7 mouse cellular contexts compared by ENCODE assay signal in the genomic region with DNA sequence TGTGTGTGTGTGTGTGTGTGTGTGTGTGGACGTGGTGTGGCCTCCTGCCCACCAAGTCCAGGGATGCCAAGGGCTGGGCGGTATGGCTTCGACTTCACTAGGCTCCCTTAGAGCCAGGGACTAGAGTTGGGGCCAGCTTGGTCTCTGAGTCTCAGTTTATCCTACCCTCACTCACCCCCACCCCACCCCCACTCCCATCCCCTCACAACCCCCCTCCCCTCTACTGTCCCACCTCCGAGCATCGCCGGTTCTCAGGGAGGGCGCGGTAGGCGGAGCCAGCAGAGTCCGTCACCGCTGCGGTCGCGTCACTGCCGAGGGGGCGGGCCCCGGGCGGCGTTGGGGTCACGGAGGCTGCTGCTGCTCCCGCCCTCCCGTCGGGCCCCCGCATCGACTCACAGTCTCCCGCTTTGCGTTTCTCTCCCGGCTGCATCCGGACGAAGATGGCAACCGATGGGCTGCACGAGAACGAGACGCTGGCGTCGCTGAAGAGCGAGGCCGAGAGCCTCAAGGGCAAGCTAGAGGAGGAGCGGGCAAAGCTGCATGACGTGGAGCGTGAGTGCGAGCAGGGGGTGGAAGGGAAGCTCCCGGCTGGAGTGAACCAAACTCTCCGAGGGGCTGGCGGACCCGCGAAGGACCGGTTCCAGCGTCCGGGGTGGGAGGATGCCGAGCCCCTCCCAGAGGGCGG. TPM values are rescaled to one million over a fixed set of nuclear protein-coding genes. Genes with fewer than 3 reads are reported as not detected.
DNase-seq lines count a peak whose midpoint lies in the region; ATAC-seq and TF ChIP-seq lines count a peak whose summit lies in the region.

No protein-coding gene starts in this region.

- H3K9ac ChIP-seq in intestine, embryonic 15.5 days = peak overlapping the region; percentile 67
- peak overlapping the region; percentile 81 for H3K9ac ChIP-seq in midbrain, embryonic 11.5 days (ENCODE audit: low read length)

- H3K4me1 ChIP-seq in intestine, embryonic 15.5 days (replicated peaks) = peaks cover 19% of the 10 kb centered on the region
- H3K4me1 ChIP-seq in midbrain, embryonic 11.5 days (ENCODE audit: control insufficient read depth, insufficient read depth, low read length) = peaks cover 12% of the 10 kb centered on the region
- H3K4me1 ChIP-seq in small intestine, adult 2 months (ENCODE audit: control insufficient read depth, insufficient read depth, insufficient read length, low read length) = peaks cover 11% of the 10 kb centered on the region

- H3K27me3 ChIP-seq in intestine, embryonic 15.5 days (replicated peaks) = no peaks in the 10 kb centered on the region
- H3K27me3 ChIP-seq in midbrain, embryonic 11.5 days (ENCODE audit: control insufficient read depth, insufficient read depth, low read length) = no peaks in the 10 kb centered on the region
- no peaks in the 10 kb centered on the region for H3K27me3 ChIP-seq in small intestine, adult 2 months (ENCODE audit: control insufficient read depth, insufficient read depth, low read length)

- no peak for TF ChIP-seq CTCF in small intestine, adult 2 months (IDR thresholded peaks at IDR 0.05; ENCODE audit: extremely low read depth, insufficient read length, insufficient replicate concordance, low read depth, low read length)

- H3K9me3 ChIP-seq in intestine, embryonic 15.5 days = no peaks in the 10 kb centered on the region
- H3K9me3 ChIP-seq in midbrain, embryonic 11.5 days (ENCODE audit: control insufficient read depth, low read length) = no peaks in the 10 kb centered on the region

- H3K4me2 ChIP-seq in intestine, embryonic 15.5 days (replicated peaks) = peak overlapping the region; percentile 92
- H3K4me2 ChIP-seq in midbrain, embryonic 11.5 days = peak overlapping the region; percentile 92

- DNase-seq in adipocyte (ENCODE audit: low spot score) = peak; percentile 47
- DNase-seq in gastrocnemius, postnatal 25 days = peak; percentile 84
- peak; percentile 84 for DNase-seq in left cerebral cortex, postnatal 4 days
- peak; percentile 98 for DNase-seq in midbrain, embryonic 11.5 days (ENCODE audit: low spot score, missing footprints)

- peak overlapping the region; percentile 75 for H3K4me3 ChIP-seq in intestine, embryonic 15.5 days (replicated peaks)
- H3K4me3 ChIP-seq in midbrain, embryonic 11.5 days (ENCODE audit: low read depth, low read length) = peak overlapping the region; percentile 70
- peak overlapping the region; percentile 68 for H3K4me3 ChIP-seq in small intestine, adult 2 months (ENCODE audit: low read depth, low read length)

- no peak for TF ChIP-seq POLR2A in small intestine, adult 2 months (IDR thresholded peaks at IDR 0.05; ENCODE audit: low read depth, low read length)

- peak overlapping the region; percentile 76 for H3K27ac ChIP-seq in intestine, embryonic 15.5 days
- peak overlapping the region; percentile 63 for H3K27ac ChIP-seq in midbrain, embryonic 11.5 days (ENCODE audit: low read depth, low read length)
- no peak overlapping the region for H3K27ac ChIP-seq in small intestine, adult 2 months (ENCODE audit: insufficient read depth, low read depth, low read length)

- no peaks in the 10 kb centered on the region for H3K36me3 ChIP-seq in intestine, embryonic 15.5 days
- no peaks in the 10 kb centered on the region for H3K36me3 ChIP-seq in midbrain, embryonic 11.5 days (ENCODE audit: control insufficient read depth, insufficient read depth, low read length)
- H3K36me3 ChIP-seq in small intestine, adult 2 months (ENCODE audit: control insufficient read depth, insufficient read depth, low read length) = no peaks in the 10 kb centered on the region

- peak; percentile 76 for ATAC-seq in common myeloid progenitor, adult 5-6 weeks (replicated peaks; ENCODE audit: low read depth, poor library complexity, severe bottlenecking)
- ATAC-seq in intestine, embryonic 15.5 days = peak; percentile 90
- ATAC-seq in midbrain, embryonic 11.5 days (ENCODE audit: low FRiP score) = peak; percentile 89

- under 1% methylated on average over 52 of the region's 52 CpGs for WGBS in intestine, embryonic 15.5 days
- under 1% methylated on average over 52 of the region's 52 CpGs for WGBS in midbrain, embryonic 11.5 days
- WGBS in small intestine, adult 2 months = 3% methylated on average over 52 of the region's 52 CpGs

- intact Hi-C loops in left cerebral cortex, postnatal 4 days (cut with DNase I) = no loop called here

RNA-seq across cellular contexts. Expression of a gene that starts 7.9 kb away (rescaled TPM):
- 2.2 and 3.0 TPM in 2 replicates for total RNA-seq in common myeloid progenitor, adult 5-6 weeks (2017)
- 10 to 100 TPM; 11.6 to 16.9 TPM for total RNA-seq in gastrocnemius, postnatal 25 days (2021)
- polyA plus RNA-seq in intestine, embryonic 15.5 days (2015; fragmentation: Nextera tagmentation; extraction: Ambion mirVana) = 18.5 and 20.3 TPM in 2 replicates
- 10 to 100 TPM; 74.6 to 78.1 TPM for total RNA-seq in left cerebral cortex, postnatal 4 days (2021)
- 33.1 and 34.4 TPM in 2 replicates for polyA plus RNA-seq in midbrain, embryonic 11.5 days (2014; fragmentation: Nextera tagmentation; extraction: Ambion mirVana)
- 3.9 and 7.3 TPM in 2 replicates for polyA plus RNA-seq in small intestine, adult 2 months (2012; rRNA removed)

RNA-seq across cellular contexts. Expression of a gene that starts 33.6 kb away (rescaled TPM):
- not detected in 2 replicates for total RNA-seq in common myeloid progenitor, adult 5-6 weeks (2017)
- total RNA-seq in gastrocnemius, postnatal 25 days (2021) = not detected
- not detected in 2 replicates for polyA plus RNA-seq in intestine, embryonic 15.5 days (2015; fragmentation: Nextera tagmentation; extraction: Ambion mirVana)
- total RNA-seq in left cerebral cortex, postnatal 4 days (2021) = under 1 TPM in 1 of 2 experiments, not detected in 1; 0.32 TPM
- not detected in 2 replicates for polyA plus RNA-seq in midbrain, embryonic 11.5 days (2014; fragmentation: Nextera tagmentation; extraction: Ambion mirVana)
- not detected in 2 replicates for polyA plus RNA-seq in small intestine, adult 2 months (2012; rRNA removed)

Comparison
In these comparisons a context has a peak if more than half of its experiments do, and no peak if none do; other contexts are left out.
1. DNase-seq: peak in every context shown above with its lines; median percentile 98 in midbrain, embryonic 11.5 days; 84 in gastrocnemius, postnatal 25 days; 84 in left cerebral cortex, postnatal 4 days; 47 in adipocyte.
2. RNA of a gene that starts 7.9 kb away (total RNA-seq): 74.6 to 78.1 TPM in left cerebral cortex, postnatal 4 days; 11.6 to 16.9 TPM in gastrocnemius, postnatal 25 days and 2.2 to 3.0 TPM in common myeloid progenitor, adult 5-6 weeks; every median in the first group is over 4 times any median in the second.
3. Peak in every context shown above with its lines, with median percentiles within 50 percentile points of each other: ATAC-seq and H3K4me3 ChIP-seq.